Mouse (Mus musculus): Measurements from ENCODE around the gene Usp34. TPM values are rescaled to one million over a fixed set of nuclear protein-coding genes. Genes with fewer than 3 reads are reported as not detected.

Usp34 gene
- total and polyA plus RNA-seq, 3 experiments, result 47.5 to 92.5 (median 65.4) TPM

DNA sequence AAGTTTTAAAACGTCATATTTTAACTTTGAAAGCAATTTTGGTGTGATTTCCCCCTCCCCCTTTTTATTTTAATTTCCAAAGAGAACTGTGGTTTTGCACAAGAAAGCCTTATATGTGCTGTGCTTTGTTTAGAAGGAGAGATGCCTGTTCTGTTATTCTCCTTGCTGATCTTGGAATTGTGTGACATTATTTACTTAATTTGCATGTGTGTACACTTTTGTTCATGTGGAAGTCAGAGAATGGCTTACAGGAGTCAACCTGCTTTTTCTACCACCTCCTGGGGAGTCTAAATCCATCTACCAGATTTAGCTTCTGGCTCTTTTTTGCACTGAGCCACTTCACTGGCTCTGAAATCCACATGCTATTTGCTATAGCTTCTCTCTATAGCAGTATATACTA, 76.1 kb downstream of the Usp34 start:
- no peaks in the 10 kb centered on the region for H3K9me3 ChIP-seq (replicated peaks; ENCODE audit: low read length)
- in situ Hi-C loops (cut with MboI; ENCODE audit: low pct_ligation_motif_present, low pct_unique_long_range_greater_than_20kb, low sequenced_read_pairs), result no loop called here

GRCm38 (mm10) chr11:23389649-23390048, 83.0 kb downstream of the Usp34 start:
- Histone ChIP-seq H3K4me2 (ENCODE audit: insufficient read depth, low read depth, poor library complexity, severe bottlenecking) (no peak overlapping the region), H3K4me1 (ENCODE audit: control insufficient read depth in 1 of 2, insufficient read depth in 2 of 2) (no peaks in the 10 kb centered on the region), H3K9me3 (replicated peaks; ENCODE audit: low read length) (no peaks in the 10 kb centered on the region), H3K4me3 (replicated peaks in 1 of 3; ENCODE audit: low read depth in 2 of 3, low read length in 2 of 3, poor library complexity in 1 of 3) (no peak overlapping the region), H3K9ac (ENCODE audit: insufficient read depth, low read depth) (no peak overlapping the region), H3K27ac (ENCODE audit: insufficient read depth, low read depth) (no peak overlapping the region), H3K36me3 (replicated peaks in 1 of 2; ENCODE audit: control insufficient read depth in 1 of 2, insufficient read depth in 1 of 2, low read length in 1 of 2) (peaks cover 31 to 74% of the 10 kb centered on the region in 2 experiments), H3K79me2 (replicated peaks; ENCODE audit: control insufficient read depth, extremely low read depth, insufficient read depth, poor library complexity, severe bottlenecking) (no peaks in the 10 kb centered on the region), H3K27me3 (replicated peaks) (no peaks in the 10 kb centered on the region)
- no peak for DNase-seq (ENCODE audit: extremely low read depth)
- in situ Hi-C loops (cut with MboI; ENCODE audit: low pct_ligation_motif_present, low pct_unique_long_range_greater_than_20kb, low sequenced_read_pairs) (no loop called here), dilution Hi-C loops (cut with MboI; ENCODE audit: extremely low pct_ligation_motif_present, extremely low pct_unique_long_range_greater_than_20kb, low sequenced_read_pairs) (no loop called here)
- TF ChIP-seq TBP (conservative IDR thresholded peaks at IDR 0.05; ENCODE audit: low read depth, low read length), result no peak
- no peak for TF ChIP-seq TCF12 (IDR thresholded peaks at IDR 0.05; ENCODE audit: low read depth, low read length)
- no peak for TF ChIP-seq MYC (IDR thresholded peaks at IDR 0.05; ENCODE audit: low read depth, low read length)
- no peak for TF ChIP-seq ZMIZ1 (IDR thresholded peaks at IDR 0.05; ENCODE audit: low read depth, low read length)
- no peak for TF ChIP-seq POLR2A (IDR thresholded peaks at IDR 0.05; ENCODE audit: low read depth, low read length)
- no peak for TF ChIP-seq USF1 (IDR thresholded peaks at IDR 0.05; ENCODE audit: low read depth, low read length)

More for the DNA sequence above, 76.1 kb downstream of the Usp34 start:
- dilution Hi-C loops (cut with MboI; ENCODE audit: extremely low pct_ligation_motif_present, extremely low pct_unique_long_range_greater_than_20kb, low sequenced_read_pairs), result no loop called here
- Histone ChIP-seq H3K27ac (ENCODE audit: insufficient read depth, low read depth) (no peak overlapping the region), H3K4me2 (ENCODE audit: insufficient read depth, low read depth, poor library complexity, severe bottlenecking) (no peak overlapping the region), H3K79me2 (replicated peaks; ENCODE audit: control insufficient read depth, extremely low read depth, insufficient read depth, poor library complexity, severe bottlenecking) (no peaks in the 10 kb centered on the region), H3K36me3 (replicated peaks in 1 of 2; ENCODE audit: control insufficient read depth in 1 of 2, insufficient read depth in 1 of 2, low read length in 1 of 2) (peaks cover 16 to 62% of the 10 kb centered on the region in 2 experiments), H3K4me3 (replicated peaks in 1 of 3; ENCODE audit: low read depth in 2 of 3, low read length in 2 of 3, poor library complexity in 1 of 3) (no peak overlapping the region), H3K9ac (ENCODE audit: insufficient read depth, low read depth) (no peak overlapping the region), H3K4me1 (ENCODE audit: control insufficient read depth in 1 of 2, insufficient read depth in 2 of 2) (no peaks in the 10 kb centered on the region), H3K27me3 (replicated peaks) (no peaks in the 10 kb centered on the region)
- no peak for TF ChIP-seq USF2 (conservative IDR thresholded peaks at IDR 0.05; ENCODE audit: low read depth, low read length)
- no peak for TF ChIP-seq GABPA (IDR thresholded peaks at IDR 0.05; ENCODE audit: insufficient replicate concordance, low read depth, low read length)
- no peak for TF ChIP-seq CTCF (conservative IDR thresholded peaks at IDR 0.05 in 1 of 2, IDR thresholded peaks at IDR 0.05 in 1 of 2; ENCODE audit: low read depth in 2 of 2, low read length in 2 of 2)
- no peak for TF ChIP-seq UBTF (IDR thresholded peaks at IDR 0.05; ENCODE audit: low read depth, low read length)
- TF ChIP-seq MEF2A (IDR thresholded peaks at IDR 0.05; ENCODE audit: borderline replicate concordance, low read depth, low read length), result no peak
- no peak for TF ChIP-seq MAX (IDR thresholded peaks at IDR 0.05; ENCODE audit: low read length)
- TF ChIP-seq ETS1 (conservative IDR thresholded peaks at IDR 0.05; ENCODE audit: low read depth, low read length), result no peak
- TF ChIP-seq JUN (IDR thresholded peaks at IDR 0.05; ENCODE audit: insufficient read depth, low read depth, low read length), result no peak
- TF ChIP-seq TCF12 (IDR thresholded peaks at IDR 0.05; ENCODE audit: low read depth, low read length), result no peak
- TF ChIP-seq ZC3H11A (IDR thresholded peaks at IDR 0.05; ENCODE audit: low read depth, low read length), result no peak
- TF ChIP-seq IRF4 (IDR thresholded peaks at IDR 0.05; ENCODE audit: low read depth, low read length), result no peak
- no peak for TF ChIP-seq POLR2A (IDR thresholded peaks at IDR 0.05; ENCODE audit: low read depth, low read length)
- no peak for TF ChIP-seq NELFE (IDR thresholded peaks at IDR 0.05; ENCODE audit: low read depth, low read length)
- no peak for TF ChIP-seq MYC (IDR thresholded peaks at IDR 0.05; ENCODE audit: low read depth, low read length)
- TF ChIP-seq CHD2 (IDR thresholded peaks at IDR 0.05; ENCODE audit: low read length), result no peak
- DNase-seq (ENCODE audit: extremely low read depth), result no peak
